Mouse (Mus musculus) midbrain, embryonic 15.5 days (tissue): ENCODE results near the gene Carns1. TPM values are rescaled to one million over a fixed set of nuclear protein-coding genes. Genes with fewer than 3 reads are reported as not detected.

Experiments
- ATAC-seq: fragments of 200-750 bp; cut with Nextera tagmentation; replicated peaks from 2 replicates; pipeline ENCODE4 v1.8.0; 2017; ENCODE audit warnings: moderate TSS enrichment
- H3K27ac ChIP-seq: fragments of 300-500 bp; sonication (generic); 2 replicates; pipeline ENCODE4 v1.5.1; 2015; ENCODE audit warnings: mild to moderate bottlenecking, inconsistent platforms
- H3K27me3 ChIP-seq: fragments of 300-500 bp; sonication (generic); replicated peaks from 2 replicates; pipeline ENCODE4 v1.6.1; 2015; ENCODE audit warnings: inconsistent platforms
- H3K36me3 ChIP-seq: fragments of 300-500 bp; sonication (generic); replicated peaks from 2 replicates; pipeline ENCODE4 v1.6.1; 2015; ENCODE audit warnings: inconsistent platforms
- H3K4me1 ChIP-seq: fragments of 300-500 bp; sonication (generic); 2 replicates; pipeline ENCODE4 v1.6.1; 2015; ENCODE audit warnings: inconsistent platforms
- H3K4me2 ChIP-seq: fragments of 300-500 bp; sonication (generic); 2 replicates; pipeline ENCODE4 v1.6.1; 2015; ENCODE audit warnings: inconsistent platforms, mild to moderate bottlenecking, moderate library complexity
- H3K4me3 ChIP-seq: fragments of 300-500 bp; sonication (generic); 2 replicates; pipeline ENCODE4 v1.5.1; 2015; ENCODE audit warnings: mild to moderate bottlenecking, inconsistent platforms
- H3K9ac ChIP-seq: fragments of 300-500 bp; sonication (generic); 2 replicates; pipeline ENCODE4 v1.6.1; 2015; ENCODE audit warnings: mild to moderate bottlenecking, inconsistent platforms
- H3K9me3 ChIP-seq: fragments of 300-500 bp; sonication (generic); 2 replicates; pipeline ENCODE4 v1.6.1; 2016; ENCODE audit warnings: inconsistent platforms
- WGBS: fragments of 180-500 bp; shearing (Covaris S2); methylation state at CpG from one replicate; pipeline ENCODE4 v1.1.7; 2015; ENCODE audit warnings: mixed read lengths; 5-methylcytosine and 5-hydroxymethylcytosine counted together
- polyA plus RNA-seq: library from polyadenylated mRNA; unstranded; fragments of >200 nt; fragmentation: Nextera tagmentation; extraction: Ambion mirVana; gene quantifications from 2 replicates; pipeline ENCODE4 v1.2.1, GENCODE M21; 2015

Gene Carns1
- 5.9 and 6.9 TPM in 2 replicates for polyA plus RNA-seq

DNA sequence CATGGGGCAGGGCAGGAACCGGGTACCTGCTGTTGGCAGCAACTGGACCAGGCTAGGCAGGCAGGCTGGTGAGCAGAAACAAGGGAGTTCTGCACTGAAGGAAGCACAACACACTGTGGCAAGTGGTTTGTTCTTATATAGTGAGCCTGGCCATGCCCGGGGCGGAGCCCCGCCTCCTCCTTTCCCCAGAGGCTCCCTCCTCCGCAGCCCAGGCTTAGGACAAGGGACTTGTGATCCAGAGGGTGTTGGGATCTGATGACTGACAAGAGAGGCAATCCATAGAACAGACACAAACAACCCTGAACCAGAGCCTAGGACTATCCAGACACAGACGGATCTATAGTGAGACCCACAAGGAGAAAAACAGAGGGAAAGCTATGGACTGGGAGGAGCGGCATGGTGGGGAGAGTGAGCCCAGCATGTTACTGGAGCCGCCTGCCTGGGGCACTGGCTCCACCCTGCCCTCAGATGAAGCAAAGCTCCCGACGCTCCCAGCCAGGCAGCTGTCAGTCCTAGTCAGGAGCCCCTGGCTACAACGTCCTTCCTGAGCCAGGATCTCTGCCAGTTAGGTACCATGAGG, at the start of gene Carns1:
Gene Carns1, minus strand, starts transcription at position 112 of the 580 bp plus-strand sequence.
- Histone ChIP-seq H3K36me3 (no peaks in the 10 kb centered on the region), H3K4me2 (peak within 1 kb of the TSS; percentile 33), H3K27ac (no peak within 1 kb of the TSS), H3K9ac (peak within 1 kb of the TSS; percentile 8; the same call in 1 of the 2 replicates), H3K27me3 (0 out of 2 replicates have a peak, but pooled peaks cover 2% of the 10 kb centered on the region), H3K4me3 (no peak within 1 kb of the TSS), H3K9me3 (no peaks in the 10 kb centered on the region), H3K4me1 (peaks cover 9% of the 10 kb centered on the region)
- ATAC-seq = 0 out of 2 replicates have a peak, but pooled peaks have one; percentile 14
- 2% methylated on average over 11 of the region's 11 CpGs for WGBS

DNA sequence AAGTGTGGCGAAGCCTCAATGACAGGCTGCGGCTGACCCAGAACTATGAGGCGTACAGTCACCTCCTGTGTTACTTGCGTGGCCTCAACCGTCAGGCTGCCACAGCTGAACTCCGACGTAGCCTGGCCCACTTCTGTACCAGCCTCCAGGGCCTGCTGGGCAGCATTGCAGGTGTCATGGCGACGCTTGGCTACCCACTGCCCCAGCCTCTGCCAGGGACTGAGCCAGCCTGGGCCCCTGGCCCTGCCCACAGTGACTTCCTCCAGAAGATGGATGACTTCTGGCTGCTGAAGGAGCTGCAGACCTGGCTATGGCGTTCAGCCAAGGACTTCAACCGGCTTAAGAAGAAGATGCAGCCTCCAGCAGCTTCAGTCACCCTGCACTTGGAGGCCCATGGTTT, 46.9 kb upstream of the Carns1 start:
- H3K4me3 ChIP-seq = no peak overlapping the region
- H3K27ac ChIP-seq = no peak overlapping the region
- H3K4me1 ChIP-seq = no peaks in the 10 kb centered on the region
- no peak overlapping the region for H3K9ac ChIP-seq
- ATAC-seq = no peak
- WGBS = 82% methylated on average over 11 of the region's 11 CpGs
- no peak overlapping the region for H3K4me2 ChIP-seq
- H3K9me3 ChIP-seq = no peaks in the 10 kb centered on the region
- peaks cover 1% of the 10 kb centered on the region for H3K27me3 ChIP-seq
- H3K36me3 ChIP-seq = no peaks in the 10 kb centered on the region

DNA sequence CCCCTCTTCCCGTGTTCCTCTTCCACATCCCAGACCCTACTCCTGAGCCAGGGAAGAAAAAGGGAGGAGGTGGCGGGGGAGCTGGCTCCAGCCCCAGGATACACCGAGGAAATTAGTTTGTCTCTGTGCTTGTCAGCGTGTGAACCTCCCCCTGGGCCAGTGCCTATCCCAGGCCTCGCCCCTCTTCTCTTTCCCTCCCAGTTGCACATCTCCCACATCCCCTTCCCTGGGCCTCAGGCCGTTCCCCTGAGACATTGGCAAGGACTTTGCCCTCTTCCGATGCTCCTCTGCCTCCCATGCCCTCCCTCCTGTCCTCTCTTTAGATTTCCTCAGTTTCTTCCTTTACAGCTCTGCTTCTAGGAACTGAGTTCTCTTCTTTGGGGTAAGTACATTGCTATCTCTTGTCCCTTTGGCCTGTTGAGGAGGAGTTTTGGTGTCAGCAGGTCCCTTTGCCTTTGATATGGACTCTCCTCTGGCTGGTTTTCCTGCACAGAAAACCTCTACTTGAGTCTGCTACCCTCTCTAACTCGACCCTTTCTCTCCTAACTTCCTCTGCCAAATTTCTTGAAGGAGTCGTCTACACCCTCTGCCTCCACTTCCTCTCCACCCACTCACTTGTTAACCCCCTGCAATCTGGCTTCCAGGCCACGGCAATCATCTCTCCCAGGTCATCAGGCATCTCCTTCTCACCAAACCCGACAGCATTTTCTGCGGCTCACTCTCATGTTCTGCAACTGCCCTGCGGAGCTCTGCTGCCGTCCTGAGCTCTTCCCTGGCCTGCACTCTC, 45.9 kb upstream of the Carns1 start:
- Histone ChIP-seq H3K4me1 (peaks cover 2% of the 10 kb centered on the region; the same call in 1 of the 2 replicates), H3K4me2 (no peak overlapping the region), H3K36me3 (no peaks in the 10 kb centered on the region), H3K27ac (no peak overlapping the region), H3K27me3 (peaks cover 9% of the 10 kb centered on the region), H3K9me3 (no peaks in the 10 kb centered on the region), H3K9ac (no peak overlapping the region), H3K4me3 (no peak overlapping the region)
- WGBS = 45% methylated on average over 14 of the region's 14 CpGs
- no peak for ATAC-seq

DNA sequence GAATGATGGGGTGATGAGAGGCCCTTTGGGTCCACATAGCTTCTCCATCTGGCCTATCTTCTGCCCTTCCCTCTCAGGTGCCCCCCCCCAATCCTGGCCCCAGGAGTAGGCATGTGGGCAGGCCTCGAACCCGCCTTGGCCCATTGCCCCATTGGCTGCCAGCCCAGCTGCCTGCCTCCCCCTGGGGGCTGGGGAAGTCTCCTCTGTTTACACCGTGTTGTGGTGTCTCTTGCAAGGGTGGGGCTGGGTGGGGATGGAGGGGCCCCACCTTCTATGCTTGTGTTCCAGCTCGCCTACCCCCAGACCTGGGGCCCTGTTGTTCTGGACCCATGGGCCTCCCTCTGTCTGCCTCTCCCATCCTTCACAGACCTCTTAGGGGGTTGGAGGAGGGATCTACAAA, 45.1 kb upstream of the Carns1 start:
- no peak overlapping the region for H3K4me2 ChIP-seq
- H3K36me3 ChIP-seq = no peaks in the 10 kb centered on the region
- no peak for ATAC-seq
- peaks cover 5% of the 10 kb centered on the region for H3K4me1 ChIP-seq
- H3K9ac ChIP-seq = no peak overlapping the region
- H3K9me3 ChIP-seq = no peaks in the 10 kb centered on the region
- H3K4me3 ChIP-seq = no peak overlapping the region
- H3K27me3 ChIP-seq = peaks cover 13% of the 10 kb centered on the region
- H3K27ac ChIP-seq = no peak overlapping the region
- WGBS = 59% methylated on average over 4 of the region's 4 CpGs

DNA sequence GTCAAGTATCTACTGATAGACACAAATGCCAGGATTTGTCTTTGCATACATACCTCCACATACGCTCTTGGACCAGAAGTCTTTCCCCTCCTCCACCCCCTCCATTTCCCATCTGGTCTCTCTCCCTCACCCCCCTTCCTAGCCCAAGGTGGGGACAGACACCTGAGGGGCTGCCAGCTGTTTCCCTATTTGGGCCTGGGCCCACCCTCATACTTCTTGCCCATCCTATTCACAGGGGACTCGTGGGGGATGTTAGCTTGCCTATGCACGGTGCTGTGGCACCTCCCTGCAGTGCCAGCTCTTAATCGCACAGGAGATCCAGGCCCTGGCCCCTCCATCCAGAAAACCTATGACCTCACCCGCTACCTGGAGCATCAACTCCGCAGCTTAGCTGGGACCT, 44.7 kb upstream of the Carns1 start:
- Histone ChIP-seq H3K27ac (no peak overlapping the region), H3K36me3 (no peaks in the 10 kb centered on the region), H3K9me3 (no peaks in the 10 kb centered on the region), H3K27me3 (peaks cover 13% of the 10 kb centered on the region), H3K4me1 (peaks cover 10% of the 10 kb centered on the region), H3K9ac (no peak overlapping the region), H3K4me2 (no peak overlapping the region), H3K4me3 (no peak overlapping the region)
- ATAC-seq = no peak
- 81% methylated on average over 6 of the region's 6 CpGs for WGBS

DNA sequence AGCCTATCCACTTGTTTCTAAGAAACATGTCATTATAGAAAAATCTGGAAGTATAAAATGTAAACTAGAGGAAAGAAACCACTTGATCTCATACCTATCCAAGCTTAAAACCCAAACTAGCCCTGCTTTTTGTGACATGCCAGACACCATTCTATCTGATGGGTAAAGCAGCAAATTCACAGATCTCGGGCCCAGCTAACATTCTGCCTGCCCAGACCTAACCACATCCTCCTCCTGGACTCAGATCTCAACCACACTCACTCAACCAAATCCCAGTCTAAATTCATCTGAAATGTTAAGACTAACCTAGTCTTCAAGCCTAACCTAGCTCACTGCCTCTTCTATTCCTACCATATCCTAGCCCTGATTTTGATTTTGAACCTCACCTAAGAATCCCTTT, 43.5 kb upstream of the Carns1 start:
- 79% methylated on average over 1 of the region's 1 CpGs for WGBS
- Histone ChIP-seq H3K4me2 (no peak overlapping the region), H3K9me3 (no peaks in the 10 kb centered on the region), H3K4me3 (no peak overlapping the region), H3K27me3 (peaks cover 19% of the 10 kb centered on the region), H3K36me3 (no peaks in the 10 kb centered on the region), H3K4me1 (peaks cover 21% of the 10 kb centered on the region), H3K27ac (no peak overlapping the region), H3K9ac (no peak overlapping the region)
- no peak for ATAC-seq

DNA sequence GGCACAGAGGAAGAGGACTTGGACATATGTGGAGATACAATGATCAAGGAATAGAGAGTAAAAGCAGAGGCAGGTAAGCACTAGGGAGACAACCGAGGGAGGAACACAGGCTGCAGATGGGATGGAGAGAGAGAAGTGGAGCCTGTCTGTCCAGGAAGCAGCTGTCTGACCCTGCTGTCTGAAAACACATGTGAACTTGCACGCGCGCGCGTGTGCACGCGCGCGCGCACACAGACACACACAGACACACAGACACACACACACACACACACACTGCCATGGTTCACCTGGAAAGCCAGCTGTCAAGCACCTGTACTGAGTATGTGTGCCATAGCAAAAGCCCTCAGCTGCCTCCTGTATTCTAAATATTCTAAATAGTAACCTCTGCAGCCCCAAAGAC, 43.0 kb upstream of the Carns1 start:
- Histone ChIP-seq H3K9me3 (no peaks in the 10 kb centered on the region), H3K27ac (no peak overlapping the region), H3K4me2 (no peak overlapping the region), H3K27me3 (peaks cover 24% of the 10 kb centered on the region), H3K36me3 (no peaks in the 10 kb centered on the region), H3K4me1 (peaks cover 24% of the 10 kb centered on the region), H3K4me3 (no peak overlapping the region), H3K9ac (no peak overlapping the region)
- WGBS = 93% methylated on average over 11 of the region's 11 CpGs
- no peak for ATAC-seq

DNA sequence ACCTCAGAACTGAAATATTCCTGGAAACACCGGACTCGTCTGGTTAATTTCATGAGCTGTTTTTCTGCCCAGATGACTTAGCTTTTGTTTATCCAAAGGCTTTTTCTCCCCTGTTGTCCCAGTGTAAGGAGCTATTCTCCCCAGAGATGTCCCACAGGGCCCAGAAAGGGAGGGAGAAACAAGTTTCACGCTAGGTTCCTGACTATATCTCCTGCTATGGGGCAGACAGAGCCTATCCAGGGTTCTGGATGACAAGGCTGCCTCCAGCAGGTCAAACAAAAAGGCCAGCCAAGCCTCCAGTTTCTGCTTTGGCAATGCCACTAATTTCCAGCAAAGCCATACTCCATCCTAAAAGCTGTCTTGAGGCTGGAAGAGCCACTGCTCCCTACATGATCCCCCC, 42.6 kb upstream of the Carns1 start:
- H3K9me3 ChIP-seq = no peaks in the 10 kb centered on the region
- H3K36me3 ChIP-seq = no peaks in the 10 kb centered on the region
- H3K27ac ChIP-seq = no peak overlapping the region
- H3K4me2 ChIP-seq = no peak overlapping the region
- no peak overlapping the region for H3K9ac ChIP-seq
- no peak for ATAC-seq
- peaks cover 24% of the 10 kb centered on the region for H3K4me1 ChIP-seq
- peaks cover 28% of the 10 kb centered on the region for H3K27me3 ChIP-seq
- no peak overlapping the region for H3K4me3 ChIP-seq
- WGBS = 42% methylated on average over 3 of the region's 3 CpGs

DNA sequence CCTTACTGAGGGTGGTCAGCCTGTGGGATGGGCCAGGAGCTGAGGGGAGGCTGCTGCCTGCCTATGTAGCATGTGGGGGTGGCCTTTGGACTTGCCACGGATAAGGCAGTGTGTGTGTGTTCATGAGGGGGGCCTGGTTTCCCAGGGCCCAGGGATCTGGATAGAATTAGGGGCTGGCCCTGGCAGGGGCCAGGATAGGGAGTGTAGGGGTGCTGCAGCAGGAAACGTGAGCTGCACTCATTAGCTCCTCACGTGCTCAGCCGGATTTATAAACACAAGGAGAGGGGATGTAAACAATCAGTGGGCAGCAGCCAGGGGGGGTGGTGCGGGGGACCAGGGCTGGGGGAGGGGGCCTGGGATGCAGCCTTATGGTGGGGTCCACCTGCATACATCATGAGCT, 41.9 kb upstream of the Carns1 start:
- Histone ChIP-seq H3K27me3 (peaks cover 33% of the 10 kb centered on the region), H3K27ac (no peak overlapping the region), H3K4me2 (no peak overlapping the region), H3K9ac (no peak overlapping the region), H3K4me1 (peaks cover 24% of the 10 kb centered on the region), H3K4me3 (no peak overlapping the region), H3K36me3 (no peaks in the 10 kb centered on the region), H3K9me3 (no peaks in the 10 kb centered on the region)
- WGBS = 14% methylated on average over 5 of the region's 5 CpGs
- no peak for ATAC-seq

DNA sequence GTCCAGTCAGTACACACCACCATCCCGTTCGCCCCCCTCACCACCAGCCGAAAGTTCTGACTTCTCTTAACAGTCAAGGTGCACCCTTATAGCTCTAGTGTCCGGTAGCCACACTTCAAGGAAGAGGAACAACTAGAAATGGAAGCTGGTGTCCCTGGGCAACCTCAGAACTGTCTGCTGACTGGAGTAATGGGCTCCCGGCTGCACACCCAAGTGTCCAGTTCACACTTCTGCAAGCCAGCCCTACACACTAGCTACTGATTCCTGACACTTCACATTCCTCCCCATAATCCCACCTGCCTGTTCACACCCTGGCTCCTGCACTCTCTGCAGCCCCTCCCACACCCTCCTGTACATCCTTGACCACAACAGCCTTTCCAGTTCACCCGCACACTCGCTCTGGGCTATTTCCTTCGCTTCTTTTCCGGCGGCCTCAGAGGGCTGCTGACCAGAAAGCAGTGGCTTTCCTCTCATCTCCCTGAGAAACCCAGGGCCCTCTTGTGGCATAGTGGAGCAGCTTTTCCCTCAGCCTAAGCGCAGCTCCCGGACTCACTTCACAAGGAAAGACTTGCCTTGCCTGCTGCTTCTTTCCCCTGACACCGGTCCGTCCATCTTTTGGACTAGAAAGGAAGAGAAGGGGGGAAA, 40.9 kb upstream of the Carns1 start:
- Histone ChIP-seq H3K4me3 (no peak overlapping the region), H3K27ac (no peak overlapping the region), H3K4me2 (peak overlapping the region; percentile 17; the same call in 1 of the 2 replicates), H3K27me3 (peaks cover 42% of the 10 kb centered on the region), H3K9me3 (no peaks in the 10 kb centered on the region), H3K9ac (no peak overlapping the region), H3K36me3 (no peaks in the 10 kb centered on the region), H3K4me1 (peaks cover 24% of the 10 kb centered on the region)
- WGBS = 23% methylated on average over 14 of the region's 14 CpGs
- ATAC-seq = no peak

DNA sequence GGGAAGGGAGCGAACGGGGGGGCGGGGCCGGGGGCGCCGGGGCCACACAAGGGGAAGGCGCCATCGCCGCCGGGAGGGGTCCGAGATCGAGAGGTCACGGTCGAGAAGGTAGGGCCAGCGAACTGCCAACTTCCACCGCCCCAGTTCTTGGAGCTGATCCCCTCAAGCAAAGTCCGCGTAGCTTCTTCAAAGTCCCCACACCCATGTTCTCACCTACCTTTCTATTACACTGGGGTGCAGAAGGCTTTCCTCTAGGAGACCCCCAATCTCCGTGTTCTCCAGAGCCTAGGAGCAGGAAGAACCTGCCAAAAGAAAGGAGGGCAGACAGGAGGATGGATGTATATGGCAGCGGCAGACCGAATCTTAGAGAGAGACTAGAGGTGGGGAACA, 40.2 kb upstream of the Carns1 start:
- 4% methylated on average over 16 of the region's 21 CpGs for WGBS
- H3K4me1 ChIP-seq = peaks cover 24% of the 10 kb centered on the region
- peak overlapping the region; percentile 48 for H3K4me3 ChIP-seq
- H3K9ac ChIP-seq = peak overlapping the region; percentile 42
- no peaks in the 10 kb centered on the region for H3K36me3 ChIP-seq
- peak overlapping the region; percentile 96 for H3K4me2 ChIP-seq
- peaks cover 45% of the 10 kb centered on the region for H3K27me3 ChIP-seq
- no peak overlapping the region for H3K27ac ChIP-seq
- H3K9me3 ChIP-seq = no peaks in the 10 kb centered on the region
- no peak for ATAC-seq

DNA sequence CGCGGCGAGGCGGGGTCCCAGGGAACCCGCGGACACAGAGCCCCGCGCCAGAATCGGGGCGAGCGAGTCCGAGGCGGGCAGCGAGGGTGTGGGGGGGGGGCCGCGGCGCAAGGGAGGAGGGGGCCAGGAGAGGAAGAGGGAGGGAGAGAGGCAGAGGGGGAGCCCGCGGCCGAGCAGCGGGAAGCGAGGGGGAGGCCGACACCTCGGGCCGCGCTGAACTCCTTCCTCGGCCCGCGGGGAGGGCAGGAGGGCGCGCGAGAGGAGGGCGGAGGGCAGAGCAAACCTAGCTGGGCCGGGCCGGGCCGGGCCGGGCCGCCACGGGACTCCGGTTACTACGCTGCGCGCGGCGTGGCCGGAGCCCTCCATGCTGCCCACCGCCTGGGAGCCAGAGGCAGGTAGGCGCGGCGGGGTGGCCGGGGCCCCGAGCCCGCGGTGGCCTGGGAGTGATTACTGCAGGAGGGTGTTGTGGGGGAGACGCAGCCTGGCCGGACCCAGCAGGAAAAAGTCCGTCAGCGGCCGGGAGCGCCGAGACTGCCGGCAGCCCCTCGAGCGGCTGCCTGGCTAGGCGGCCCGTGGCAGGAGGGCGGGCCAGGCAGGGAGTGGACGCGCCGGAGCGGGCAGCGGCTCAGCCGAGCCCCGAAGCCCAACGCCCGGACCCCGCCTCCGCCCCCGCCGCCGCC, 39.6 kb upstream of the Carns1 start:
- Histone ChIP-seq H3K27ac (no peak overlapping the region), H3K4me3 (peak overlapping the region; percentile 48), H3K4me2 (peak overlapping the region; percentile 96), H3K4me1 (peaks cover 24% of the 10 kb centered on the region), H3K9me3 (no peaks in the 10 kb centered on the region), H3K36me3 (no peaks in the 10 kb centered on the region), H3K27me3 (peaks cover 45% of the 10 kb centered on the region), H3K9ac (peak overlapping the region; percentile 42)
- ATAC-seq = peak; percentile 51; the same call in 1 of the 2 replicates
- WGBS = 0% methylated on average over 55 of the region's 81 CpGs
